Mouse (Mus musculus) CH12.LX (cell line): Measurements from ENCODE around the gene Ngef.

Experiments used
- CHD2 ChIP-seq: IDR thresholded peaks from 2 replicates; pipeline ENCODE4 v1.6.1; 2011; ENCODE audit warnings: low read length, improper control_type of control experiment
- CTCF ChIP-seq, 2 experiments: IDR thresholded peaks in 1 of 2; conservative IDR thresholded peaks in 1 of 2; 2 replicates each; pipeline ENCODE4 v1.5.1; 2011 to 2012; ENCODE audit warnings: low read depth in 2 of 2, low read length in 2 of 2, improper control_type of control experiment in 1 of 2, inconsistent platforms in 1 of 2, mild to moderate bottlenecking in 1 of 2, moderate library complexity in 1 of 2
- EP300 ChIP-seq: IDR thresholded peaks from 2 replicates; pipeline ENCODE4 v1.6.1; 2011; ENCODE audit warnings: low read length, improper control_type of control experiment
- HCFC1 ChIP-seq: IDR thresholded peaks from 2 replicates; pipeline ENCODE4 v1.6.1; 2012; ENCODE audit warnings: low read depth, mild to moderate bottlenecking, inconsistent platforms, low read length, improper control_type of control experiment
- SIN3A ChIP-seq: IDR thresholded peaks from 2 replicates; pipeline ENCODE4 v1.6.1; 2012; ENCODE audit warnings: low read length, improper control_type of control experiment, inconsistent platforms

DNA sequence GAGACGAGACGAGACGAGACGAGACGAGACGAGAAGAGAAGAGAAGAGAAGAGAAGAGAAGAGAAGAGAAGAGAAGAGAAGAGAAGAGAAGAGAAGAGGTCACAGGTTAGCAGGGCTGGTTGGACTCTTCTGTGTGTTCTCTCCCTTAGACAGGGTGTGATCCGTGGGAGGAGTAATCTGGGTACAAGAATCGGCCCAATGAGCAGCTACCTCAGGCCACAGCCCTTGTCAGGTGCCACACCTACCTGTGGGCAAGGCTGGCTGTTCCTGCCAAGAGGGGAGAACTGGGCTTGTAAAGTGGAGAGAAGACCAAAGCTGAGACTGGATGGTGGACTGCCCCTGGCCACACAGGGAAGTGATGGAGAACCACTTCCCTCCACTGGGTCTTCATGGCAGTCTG is 7.9 kb downstream of the Ngef start:
- no peak for TF ChIP-seq CTCF (conservative IDR thresholded peaks at IDR 0.05 in 1 of 2, IDR thresholded peaks at IDR 0.05 in 1 of 2; ENCODE audit: low read depth in 2 of 2, low read length in 2 of 2)
- TF ChIP-seq EP300 = no peak
- TF ChIP-seq CHD2 = no peak
- no peak for TF ChIP-seq HCFC1
- no peak for TF ChIP-seq SIN3A
